Mouse (Mus musculus): ENCODE measurements around the gene Krtap9-3. TPM values are rescaled to one million over a fixed set of nuclear protein-coding genes. Genes with fewer than 3 reads are reported as not detected.
"Not testable (repeated sequence)": the region's sequence is repeated elsewhere in the genome, so short reads cannot be mapped to it uniquely, and the experiment has no call there.

Gene Krtap9-3
- total RNA-seq (2014; fragmentation: Nextera tagmentation): not detected in 2 replicates
- not detected in 2 replicates for total RNA-seq (2017)

- not testable (repeated sequence) for ATAC-seq (replicated peaks; ENCODE audit: poor library complexity, severe bottlenecking)
These were observed at the start of gene Krtap9-3 for GRCm38 (mm10) chr11:99597742-99598141. Krtap9-3 (minus strand) TSS chr11:99598105.

- no peak for ATAC-seq (replicated peaks; ENCODE audit: poor library complexity, severe bottlenecking)
These were observed 48.5 kb upstream of the Krtap9-3 start for GRCm38 (mm10) chr11:99646444-99646843.

DNA sequence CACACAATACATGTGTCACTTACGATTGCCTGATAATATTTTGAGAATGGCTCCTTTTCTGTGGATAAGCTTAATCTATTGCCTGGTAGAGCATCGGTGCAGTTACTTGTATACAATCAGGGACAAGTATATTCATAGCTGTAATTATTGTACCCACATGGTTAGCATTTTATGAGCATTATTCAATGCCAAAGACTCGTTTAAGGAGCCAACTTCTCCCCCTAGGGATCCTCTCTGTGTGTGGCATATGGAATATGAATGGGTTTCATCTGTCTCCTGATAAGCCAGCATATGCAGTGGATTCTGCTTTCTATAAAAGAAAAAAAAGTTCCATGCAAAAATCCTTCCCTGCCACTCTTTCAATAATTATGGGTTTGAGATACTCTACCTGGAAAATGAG lies 46.4 kb upstream of the Krtap9-3 start:
- ATAC-seq (replicated peaks; ENCODE audit: poor library complexity, severe bottlenecking): no peak

- ATAC-seq (replicated peaks; ENCODE audit: poor library complexity, severe bottlenecking): not testable (repeated sequence)
These were observed 45.8 kb upstream of the Krtap9-3 start, which contains the start of gene Krtap4-7 for GRCm38 (mm10) chr11:99643635-99644139. Krtap4-7 (minus strand) TSS chr11:99644089.

- ATAC-seq (replicated peaks; ENCODE audit: poor library complexity, severe bottlenecking): no peak
These were observed 43.0 kb upstream of the Krtap9-3 start for GRCm38 (mm10) chr11:99640926-99641325.

DNA sequence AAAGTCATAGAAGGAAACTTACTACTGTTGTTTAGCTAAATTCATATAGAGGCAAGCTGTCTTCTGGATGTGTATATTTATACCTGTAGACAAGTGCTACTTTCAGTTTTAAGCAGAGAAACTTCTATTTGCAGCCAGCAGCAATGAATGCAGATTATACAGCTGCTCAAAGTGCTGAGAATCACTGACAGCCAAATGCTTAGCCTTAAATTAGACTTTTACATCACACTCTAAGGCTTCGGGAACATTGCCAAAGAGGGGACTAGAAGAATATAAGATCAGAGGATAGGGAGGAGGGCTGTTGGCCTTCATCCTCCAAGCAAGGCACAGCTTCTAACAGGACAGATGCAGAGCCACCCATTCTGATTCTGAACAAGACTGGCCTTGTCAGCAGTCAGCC lies 39.2 kb upstream of the Krtap9-3 start:
- no peak for ATAC-seq (replicated peaks; ENCODE audit: poor library complexity, severe bottlenecking)

- ATAC-seq (replicated peaks; ENCODE audit: poor library complexity, severe bottlenecking): no peak
These were observed 36.8 kb upstream of the Krtap9-3 start, which contains the start of gene Krtap4-2 for GRCm38 (mm10) chr11:99634653-99635134. Krtap4-2 (minus strand) TSS chr11:99635084.

DNA sequence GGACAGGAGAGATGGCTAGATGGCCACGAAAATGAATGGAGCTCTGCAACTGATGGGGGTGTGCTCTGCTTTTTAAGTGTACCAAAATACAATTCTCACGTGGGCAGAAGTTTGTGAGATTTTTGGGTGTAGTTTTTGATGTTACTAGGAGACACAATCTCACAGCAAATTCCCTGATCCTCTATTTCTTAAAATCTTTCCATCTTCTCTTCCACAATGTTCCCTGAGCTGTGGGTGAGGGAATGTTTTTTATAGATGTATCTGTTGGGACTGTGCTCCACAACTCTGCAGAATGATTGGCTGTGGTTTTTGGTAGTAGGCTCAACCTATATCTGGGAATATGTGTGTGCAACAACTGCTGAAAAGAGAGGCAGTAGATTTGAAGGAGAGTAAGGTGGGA lies 35.4 kb upstream of the Krtap9-3 start:
- ATAC-seq (replicated peaks; ENCODE audit: poor library complexity, severe bottlenecking): no peak

GRCm38 (mm10) chr11:99630890-99631289 lies 33.0 kb upstream of the Krtap9-3 start:
- ATAC-seq (replicated peaks; ENCODE audit: poor library complexity, severe bottlenecking): no peak

- no peak for ATAC-seq (replicated peaks; ENCODE audit: poor library complexity, severe bottlenecking)
These were observed 30.2 kb upstream of the Krtap9-3 start, which contains the start of gene Krtap4-1 for GRCm38 (mm10) chr11:99628138-99628537. Krtap4-1 (minus strand) TSS chr11:99628238.

DNA sequence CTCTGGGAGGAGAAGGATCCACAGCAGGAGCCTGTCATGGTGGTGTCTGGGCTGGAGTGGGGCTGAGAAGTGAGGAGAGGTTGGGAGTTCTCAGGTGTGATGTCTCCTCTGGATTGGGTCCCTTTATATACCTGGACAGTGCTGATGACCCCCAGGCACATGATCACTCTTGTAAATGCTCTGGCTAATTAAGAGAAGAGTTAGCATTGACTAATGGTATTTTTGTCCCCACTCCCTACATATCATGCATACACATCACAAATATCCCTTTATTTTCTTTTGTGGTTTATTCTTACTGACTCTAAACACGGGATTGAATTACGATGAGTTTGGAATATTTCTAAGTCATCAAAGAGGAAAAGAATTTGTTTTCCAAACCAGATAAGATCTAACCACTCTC lies 22.4 kb upstream of the Krtap9-3 start, which contains the start of gene Gm11562:
TSS of gene Gm11562 (minus strand) at position 101 of the 400 bp plus-strand sequence.
- no peak for ATAC-seq (replicated peaks; ENCODE audit: poor library complexity, severe bottlenecking)

DNA sequence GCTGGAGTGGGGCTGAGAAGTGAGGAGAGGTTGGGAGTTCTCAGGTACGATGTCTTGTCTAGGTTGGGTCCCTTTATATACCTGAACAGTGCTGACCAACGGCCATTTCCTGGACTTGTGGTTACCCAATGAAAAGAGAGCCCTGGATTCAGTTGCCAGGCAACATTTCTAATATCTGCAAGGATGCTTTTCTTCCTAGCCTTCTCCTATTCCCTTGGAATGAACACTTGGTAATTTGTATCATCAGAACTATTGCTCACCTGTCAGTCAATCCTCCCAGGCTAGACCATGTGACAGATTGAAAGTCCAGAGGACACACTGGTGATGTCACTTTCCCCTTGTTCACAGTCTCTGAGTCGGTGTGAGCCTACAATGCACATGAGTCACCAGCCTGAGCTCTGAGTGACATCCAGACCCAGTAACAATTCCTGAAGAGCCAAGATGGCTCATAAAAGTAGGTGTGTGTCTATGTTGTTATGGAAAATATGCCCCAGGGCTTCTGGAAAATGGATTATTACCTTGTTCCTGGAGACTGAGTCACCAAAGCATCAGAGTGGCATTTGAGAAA lies 17.0 kb upstream of the Krtap9-3 start, which contains the start of gene Krtap2-4:
TSS of gene Krtap2-4 (minus strand) at position 51 of the 568 bp plus-strand sequence.
- ATAC-seq (replicated peaks; ENCODE audit: poor library complexity, severe bottlenecking): no peak

GRCm38 (mm10) chr11:99610089-99610488 lies 12.2 kb upstream of the Krtap9-3 start, which contains the start of gene Gm11937:
Gm11937 (minus strand) TSS chr11:99610189.
- ATAC-seq (replicated peaks; ENCODE audit: poor library complexity, severe bottlenecking): not testable (repeated sequence)

DNA sequence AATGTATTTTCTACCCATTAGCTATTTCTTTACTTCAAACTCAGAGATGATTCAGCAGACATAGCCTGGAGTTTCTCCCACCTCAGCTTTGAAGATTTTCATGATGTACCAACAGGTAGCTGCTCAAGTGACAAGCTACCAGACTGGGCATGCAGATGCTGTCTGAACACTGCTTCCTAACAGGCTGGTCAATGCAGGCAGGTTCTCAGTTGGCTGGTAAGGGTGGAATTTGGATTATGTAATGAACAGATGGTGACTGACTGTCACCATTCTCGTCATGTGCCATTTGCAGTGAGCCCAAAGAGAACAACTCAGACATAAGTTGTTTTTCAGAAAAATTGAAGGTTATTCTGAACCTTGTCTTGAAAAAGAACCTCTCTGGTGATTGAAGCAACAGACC lies 11.2 kb upstream of the Krtap9-3 start:
- ATAC-seq (replicated peaks; ENCODE audit: poor library complexity, severe bottlenecking): no peak

GRCm38 (mm10) chr11:99603208-99603607 lies 5.3 kb upstream of the Krtap9-3 start, which contains the start of gene Gm11938:
Gm11938 (minus strand) TSS chr11:99603308.
- not testable (repeated sequence) for ATAC-seq (replicated peaks; ENCODE audit: poor library complexity, severe bottlenecking)

DNA sequence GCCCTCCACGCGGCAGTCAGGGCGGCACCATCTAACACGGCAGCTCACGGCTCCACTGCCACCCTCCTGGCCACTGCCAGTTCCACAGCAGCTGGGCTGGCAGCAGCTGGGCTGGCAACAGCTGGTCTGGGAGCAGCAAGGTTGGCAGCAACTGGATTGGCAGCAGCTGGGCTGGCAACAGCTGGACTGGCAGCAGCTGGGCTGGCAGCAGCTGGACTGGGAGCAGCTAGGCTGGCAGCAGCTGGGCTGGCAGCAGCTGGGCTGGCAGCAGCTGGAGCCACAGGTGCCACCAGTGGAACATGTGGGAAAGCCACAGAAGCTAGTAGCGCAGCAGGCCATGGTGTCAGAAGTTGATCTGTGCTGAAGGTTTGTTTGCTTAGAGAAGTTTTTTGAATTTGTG lies 6.9 kb downstream of the Krtap9-3 start, which contains the start of gene Krtap1-3:
TSS of gene Krtap1-3 (minus strand) at position 359 of the 400 bp plus-strand sequence.
- ATAC-seq (replicated peaks; ENCODE audit: poor library complexity, severe bottlenecking): no peak

- no peak for ATAC-seq (replicated peaks; ENCODE audit: poor library complexity, severe bottlenecking)
These were observed 12.8 kb downstream of the Krtap9-3 start for GRCm38 (mm10) chr11:99585096-99585495.

GRCm38 (mm10) chr11:99583245-99583704 lies 14.6 kb downstream of the Krtap9-3 start, which contains the start of gene Krtap1-4:
Krtap1-4 (minus strand) TSS chr11:99583654.
- no peak for ATAC-seq (replicated peaks; ENCODE audit: poor library complexity, severe bottlenecking)

DNA sequence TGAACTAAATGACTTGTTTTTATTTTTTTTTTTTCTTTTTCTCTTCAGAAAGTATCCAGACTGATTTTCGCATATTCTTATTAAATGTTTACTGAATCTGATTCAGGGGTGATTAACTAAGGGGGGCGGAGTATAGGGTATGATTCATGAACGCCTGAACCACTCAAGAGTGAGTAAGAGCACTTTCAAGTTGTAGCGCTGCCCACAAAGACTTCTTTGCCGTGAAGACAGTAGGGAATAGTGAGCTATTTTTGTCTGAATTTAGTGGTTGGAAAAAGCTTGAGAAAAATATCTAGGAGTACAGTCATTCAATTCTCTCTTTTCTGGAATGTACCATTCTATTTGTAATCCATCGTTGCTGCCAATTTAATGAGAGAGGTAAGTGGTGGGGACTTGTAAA lies 16.3 kb downstream of the Krtap9-3 start:
- no peak for ATAC-seq (replicated peaks; ENCODE audit: poor library complexity, severe bottlenecking)

- no peak for ATAC-seq (replicated peaks; ENCODE audit: poor library complexity, severe bottlenecking)
These were observed 16.9 kb downstream of the Krtap9-3 start for GRCm38 (mm10) chr11:99581051-99581450.

GRCm38 (mm10) chr11:99580636-99581035 lies 17.3 kb downstream of the Krtap9-3 start, which contains the start of gene Krtap1-5:
Krtap1-5 (minus strand) TSS chr11:99581016.
- no peak for ATAC-seq (replicated peaks; ENCODE audit: poor library complexity, severe bottlenecking)

Data from granulocyte monocyte progenitor cell, adult 5-6 weeks (primary cell).